Mouse (Mus musculus) embryonic fibroblast, embryonic 13.5 days (primary cell): ENCODE measurements around the gene Slc35e4.
A peak's percentile ranks its signal among the peaks of the same experiment; 100 is the strongest.

Experiments used
- CTCF ChIP-seq: IDR thresholded peaks from 2 replicates; pipeline ENCODE4 v1.5.1; 2011; ENCODE audit warnings: mild to moderate bottlenecking, control low read depth, low read length, moderate library complexity, borderline replicate concordance; ENCODE audit not compliant: insufficient read depth
- POLR2A ChIP-seq: IDR thresholded peaks from 2 replicates; pipeline ENCODE4 v1.6.1; 2011; ENCODE audit warnings: low read depth, mild to moderate bottlenecking, control low read depth, low read length, moderate library complexity

DNA sequence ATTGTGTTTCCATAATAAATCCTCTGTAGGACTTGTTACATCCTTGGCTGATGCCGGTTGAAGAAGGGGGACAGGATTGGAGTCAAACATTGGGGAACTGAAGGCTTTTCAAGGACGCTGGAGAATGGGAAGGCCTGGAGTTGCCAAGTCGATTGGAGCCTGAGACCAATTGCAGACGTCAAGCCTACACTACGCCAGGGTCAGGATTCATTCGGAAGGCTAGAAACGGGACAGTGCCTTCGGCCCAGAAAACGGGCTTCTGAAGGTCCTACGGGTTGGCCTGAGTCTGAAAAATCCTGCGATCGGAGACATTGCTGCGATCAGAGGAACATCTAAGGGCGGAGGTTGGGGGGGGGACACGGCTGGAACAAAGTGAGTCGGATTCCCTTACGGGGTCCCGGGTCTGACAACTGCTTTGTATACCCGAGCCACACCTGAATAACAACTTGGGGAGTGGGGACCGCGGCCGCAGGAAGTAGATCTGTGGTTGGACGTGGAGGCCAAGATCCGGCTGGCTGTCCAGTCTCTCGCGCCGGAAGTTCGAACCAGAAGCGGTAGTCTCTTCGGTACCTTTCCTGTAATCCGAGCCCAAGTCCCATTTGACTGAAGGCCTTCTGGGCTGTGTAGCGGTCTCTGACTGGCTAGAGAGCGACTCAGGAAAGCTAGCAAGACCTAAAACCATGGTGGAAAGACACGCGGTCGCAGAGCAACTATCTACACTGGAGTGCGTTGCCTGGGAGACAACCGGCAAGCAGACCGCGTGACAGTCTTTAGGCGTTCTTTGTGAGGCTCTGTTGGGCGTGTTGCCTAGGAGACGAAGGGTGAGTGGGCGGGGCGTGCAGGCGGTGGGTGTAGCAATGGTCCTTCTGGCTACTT, 19.8 kb downstream of the Slc35e4 start, which contains the start of the genes 4921536K21Rik and Dusp18:
- TF ChIP-seq POLR2A (peak; percentile 54), CTCF (no peak)
